Mouse (Mus musculus) intestine, embryonic 16.5 days (tissue): ENCODE measurements around the gene Fam111a. TPM values are rescaled to one million over a fixed set of nuclear protein-coding genes. Genes with fewer than 3 reads are reported as not detected.

Experiments used
- ATAC-seq: fragments of 200-750 bp; cut with Nextera tagmentation; 2 replicates; pipeline ENCODE4 v1.8.0; 2017; ENCODE audit warnings: moderate TSS enrichment, moderate library complexity
- H3K27ac ChIP-seq: fragments of 300-500 bp; sonication (generic); 2 replicates; pipeline ENCODE4 v1.5.1; 2014; ENCODE audit warnings: mild to moderate bottlenecking, low read length
- H3K27me3 ChIP-seq: fragments of 300-500 bp; sonication (generic); replicated peaks from 2 replicates; pipeline ENCODE4 v1.6.1; 2014; ENCODE audit warnings: low read length, control low read depth, mixed read lengths; ENCODE audit not compliant: control insufficient read depth, insufficient read depth
- H3K36me3 ChIP-seq: fragments of 300-500 bp; sonication (generic); 2 replicates; pipeline ENCODE4 v1.6.1; 2014; ENCODE audit warnings: low read length, control low read depth; ENCODE audit not compliant: control insufficient read depth, insufficient read depth
- H3K4me1 ChIP-seq: fragments of 300-500 bp; sonication (generic); 2 replicates; pipeline ENCODE4 v1.6.1; 2014; ENCODE audit warnings: low read length, control low read depth, mixed read lengths; ENCODE audit not compliant: control insufficient read depth, insufficient read depth
- H3K4me2 ChIP-seq: fragments of 300-500 bp; sonication (generic); 2 replicates; pipeline ENCODE4 v1.6.1; 2014; ENCODE audit warnings: low read depth, low read length, control low read depth
- H3K4me3 ChIP-seq: fragments of 300-500 bp; sonication (generic); 2 replicates; pipeline ENCODE4 v1.5.1; 2014; ENCODE audit warnings: mild to moderate bottlenecking, low read length
- H3K9ac ChIP-seq: fragments of 300-500 bp; sonication (generic); 2 replicates; pipeline ENCODE4 v1.6.1; 2014; ENCODE audit warnings: low read depth, low read length
- H3K9me3 ChIP-seq: fragments of 300-500 bp; sonication (generic); 2 replicates; pipeline ENCODE4 v1.6.1; 2016; ENCODE audit warnings: low read length, control low read depth; ENCODE audit not compliant: control insufficient read depth
- WGBS: fragments of 180-500 bp; shearing (Covaris S2); extraction: QIAGEN DNeasy Blood & Tissue Kit; methylation state at CpG from one replicate; pipeline ENCODE4 v1.1.7; 2014; 5-methylcytosine and 5-hydroxymethylcytosine counted together
- polyA plus RNA-seq: library from polyadenylated mRNA; unstranded; fragments of >200 nt; fragmentation: Nextera tagmentation; extraction: Ambion mirVana; gene quantifications from 2 replicates; pipeline ENCODE4 v1.2.1, GENCODE M21; 2015

Gene Fam111a
- polyA plus RNA-seq, 1 experiment from 2014 or later, result 16.3 TPM

DNA sequence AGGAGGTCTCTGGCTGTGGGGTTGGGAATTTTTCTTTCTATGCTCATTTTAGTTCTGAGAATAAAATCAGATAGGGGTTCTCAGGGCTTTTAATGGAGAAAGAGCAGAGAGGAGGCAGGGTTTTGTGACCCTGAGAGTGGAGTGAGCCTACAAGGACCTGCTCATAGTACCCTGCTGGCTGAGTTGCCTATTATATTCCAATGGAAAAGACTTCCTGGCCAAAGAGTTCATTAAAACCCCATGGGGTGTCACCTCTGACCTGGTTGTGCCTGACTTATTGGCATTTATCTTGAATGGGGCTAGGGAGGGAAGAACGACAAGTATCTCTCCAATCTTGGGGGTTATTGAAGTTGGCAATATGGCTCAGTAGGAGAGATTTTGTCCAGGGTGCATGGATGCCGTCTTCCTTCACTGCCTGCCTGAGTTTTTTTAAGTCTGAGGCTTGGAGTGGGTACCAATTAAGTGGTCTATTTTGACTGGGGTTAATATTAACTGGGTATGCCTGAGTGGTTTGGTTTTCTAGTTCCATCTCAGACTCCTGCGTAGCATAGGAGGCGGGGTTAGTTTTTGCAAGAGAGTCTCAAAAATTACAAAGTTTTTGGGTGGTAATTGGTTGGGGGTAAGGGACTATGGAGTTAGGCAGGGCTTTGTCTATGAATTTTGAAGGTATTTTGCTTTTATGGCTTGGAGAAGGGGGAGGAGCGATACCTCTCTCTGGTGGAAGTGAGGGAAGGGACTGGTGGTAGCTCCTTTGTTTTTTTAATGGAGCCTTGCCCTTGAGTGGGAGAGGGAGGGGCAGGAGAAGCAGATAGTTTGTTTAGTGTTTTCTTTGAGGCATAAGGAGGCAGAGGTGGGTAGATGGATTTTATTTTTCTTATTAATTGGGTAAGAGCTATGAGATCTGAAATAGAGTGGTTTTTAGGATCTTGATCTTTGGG is 4.7 kb downstream of the Fam111a start:
- Histone ChIP-seq H3K4me2 (no peak overlapping the region), H3K9me3 (no peaks in the 10 kb centered on the region), H3K27me3 (no peaks in the 10 kb centered on the region), H3K4me1 (no peaks in the 10 kb centered on the region), H3K9ac (no peak overlapping the region), H3K4me3 (no peak overlapping the region), H3K27ac (no peak overlapping the region), H3K36me3 (no peaks in the 10 kb centered on the region)
- 70% methylated on average over 5 of the region's 5 CpGs for WGBS
- ATAC-seq, result no peak

DNA sequence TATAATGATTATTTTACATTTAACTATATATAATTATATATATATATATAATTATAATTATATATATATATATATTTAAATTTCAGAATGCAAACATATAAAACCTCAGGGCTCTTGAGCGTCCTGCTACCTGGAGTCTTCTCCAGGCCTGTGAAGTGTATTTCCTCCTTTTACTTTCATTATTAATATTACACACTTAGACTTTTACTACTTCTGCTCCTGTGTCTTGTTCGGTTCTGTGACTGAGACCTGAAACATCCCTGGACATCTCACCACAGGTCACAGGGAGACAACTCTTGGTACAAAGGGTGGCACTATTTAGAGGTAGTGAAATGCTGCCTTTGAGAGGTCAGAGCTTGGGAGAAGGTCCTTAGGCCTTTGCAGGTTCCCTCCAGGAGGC is 10.8 kb downstream of the Fam111a start:
- no peaks in the 10 kb centered on the region for H3K27me3 ChIP-seq
- H3K4me3 ChIP-seq, result no peak overlapping the region
- H3K27ac ChIP-seq, result no peak overlapping the region
- no peaks in the 10 kb centered on the region for H3K36me3 ChIP-seq
- no peak overlapping the region for H3K9ac ChIP-seq
- H3K9me3 ChIP-seq, result no peaks in the 10 kb centered on the region
- no peaks in the 10 kb centered on the region for H3K4me1 ChIP-seq
- no peak for ATAC-seq
- no peak overlapping the region for H3K4me2 ChIP-seq
- WGBS, result 86% methylated on average over 2 of the region's 2 CpGs

DNA sequence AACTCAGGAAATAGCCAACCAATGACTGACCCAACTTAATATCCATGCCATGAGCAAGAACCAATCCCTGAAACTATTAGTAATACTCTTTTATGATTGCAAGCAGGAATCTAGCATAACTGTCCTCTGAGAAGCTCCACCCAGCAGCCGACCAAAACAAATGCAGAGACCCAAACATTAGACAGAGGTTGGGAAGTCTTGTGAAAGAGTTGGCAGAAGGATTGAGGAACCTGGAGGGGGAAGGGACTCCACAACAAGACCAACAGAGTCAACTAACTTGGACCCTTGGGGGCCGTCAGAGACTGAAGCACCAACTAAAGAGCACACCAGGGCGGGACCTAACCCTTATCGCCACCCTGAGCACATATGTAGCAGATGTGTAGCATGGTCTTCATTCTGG is 12.7 kb downstream of the Fam111a start:
- ATAC-seq, result no peak
- no peaks in the 10 kb centered on the region for H3K27me3 ChIP-seq
- H3K4me2 ChIP-seq, result no peak overlapping the region
- no peaks in the 10 kb centered on the region for H3K36me3 ChIP-seq
- H3K4me1 ChIP-seq, result no peaks in the 10 kb centered on the region
- no peaks in the 10 kb centered on the region for H3K9me3 ChIP-seq
- no peak overlapping the region for H3K4me3 ChIP-seq
- WGBS, result 94% methylated on average over 4 of the region's 4 CpGs
- H3K9ac ChIP-seq, result no peak overlapping the region
- no peak overlapping the region for H3K27ac ChIP-seq

- Histone ChIP-seq H3K4me2 (no peak overlapping the region), H3K4me1 (no peaks in the 10 kb centered on the region), H3K9me3 (no peaks in the 10 kb centered on the region), H3K4me3 (no peak overlapping the region), H3K9ac (no peak overlapping the region), H3K27ac (no peak overlapping the region), H3K36me3 (no peaks in the 10 kb centered on the region), H3K27me3 (no peaks in the 10 kb centered on the region)
- no peak for ATAC-seq
These were observed 18.7 kb downstream of the Fam111a start for GRCm38 (mm10) chr19:12564197-12564596.

- no peaks in the 10 kb centered on the region for H3K4me1 ChIP-seq
- no peaks in the 10 kb centered on the region for H3K9me3 ChIP-seq
- H3K27me3 ChIP-seq, result no peaks in the 10 kb centered on the region
- H3K4me2 ChIP-seq, result no peak overlapping the region
- no peak overlapping the region for H3K9ac ChIP-seq
- H3K27ac ChIP-seq, result no peak overlapping the region
- H3K4me3 ChIP-seq, result no peak overlapping the region
- 38% methylated on average over 4 of the region's 4 CpGs for WGBS
- H3K36me3 ChIP-seq, result no peaks in the 10 kb centered on the region
- ATAC-seq, result no peak
These were observed 21.5 kb downstream of the Fam111a start for GRCm38 (mm10) chr19:12567011-12567410.

GRCm38 (mm10) chr19:12570866-12571265 is 25.3 kb downstream of the Fam111a start:
- Histone ChIP-seq H3K27ac (no peak overlapping the region), H3K27me3 (no peaks in the 10 kb centered on the region), H3K9me3 (no peaks in the 10 kb centered on the region), H3K9ac (no peak overlapping the region), H3K4me3 (no peak overlapping the region), H3K36me3 (no peaks in the 10 kb centered on the region), H3K4me1 (peaks cover 10% of the 10 kb centered on the region), H3K4me2 (no peak overlapping the region)
- 61% methylated on average over 2 of the region's 2 CpGs for WGBS
- ATAC-seq, result no peak

DNA sequence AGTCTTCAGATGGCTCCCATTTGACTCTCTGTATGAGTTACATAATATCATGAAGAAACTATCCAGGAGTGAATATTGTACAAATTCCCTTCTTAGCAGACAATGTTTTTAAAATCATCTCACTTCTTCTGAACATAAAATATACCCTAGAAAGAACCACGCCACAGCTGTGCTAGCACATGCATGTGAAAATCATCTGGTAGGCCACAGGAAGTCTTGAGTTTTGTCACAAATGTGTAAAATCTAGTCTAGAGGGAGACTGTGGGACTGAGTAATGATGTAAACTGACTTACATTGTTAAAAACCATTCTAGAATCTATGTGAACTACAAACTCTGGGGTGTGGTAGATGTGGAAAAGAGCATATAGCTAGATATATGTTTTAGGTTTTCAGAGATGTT is 26.1 kb downstream of the Fam111a start:
- 92% methylated on average over 1 of the region's 1 CpGs for WGBS
- Histone ChIP-seq H3K27ac (no peak overlapping the region), H3K27me3 (no peaks in the 10 kb centered on the region), H3K9me3 (no peaks in the 10 kb centered on the region), H3K9ac (no peak overlapping the region), H3K4me3 (no peak overlapping the region), H3K4me2 (no peak overlapping the region), H3K4me1 (peaks cover 10% of the 10 kb centered on the region), H3K36me3 (no peaks in the 10 kb centered on the region)
- no peak for ATAC-seq

GRCm38 (mm10) chr19:12572614-12573265 is 27.2 kb downstream of the Fam111a start:
- Histone ChIP-seq H3K36me3 (0 out of 2 replicates have a peak, but pooled peaks cover 1% of the 10 kb centered on the region), H3K4me1 (peaks cover 10% of the 10 kb centered on the region), H3K9ac (peak overlapping the region; percentile 51; the same call in 1 of the 2 replicates), H3K27me3 (no peaks in the 10 kb centered on the region), H3K27ac (peak overlapping the region; percentile 53; the same call in 1 of the 2 replicates), H3K9me3 (no peaks in the 10 kb centered on the region), H3K4me2 (peak overlapping the region; percentile 74), H3K4me3 (peak overlapping the region; percentile 46; the same call in 1 of the 2 replicates)
- WGBS, result 78% methylated on average over 1 of the region's 1 CpGs
- ATAC-seq, result 0 out of 2 replicates have a peak, but pooled peaks have one; percentile 4

DNA sequence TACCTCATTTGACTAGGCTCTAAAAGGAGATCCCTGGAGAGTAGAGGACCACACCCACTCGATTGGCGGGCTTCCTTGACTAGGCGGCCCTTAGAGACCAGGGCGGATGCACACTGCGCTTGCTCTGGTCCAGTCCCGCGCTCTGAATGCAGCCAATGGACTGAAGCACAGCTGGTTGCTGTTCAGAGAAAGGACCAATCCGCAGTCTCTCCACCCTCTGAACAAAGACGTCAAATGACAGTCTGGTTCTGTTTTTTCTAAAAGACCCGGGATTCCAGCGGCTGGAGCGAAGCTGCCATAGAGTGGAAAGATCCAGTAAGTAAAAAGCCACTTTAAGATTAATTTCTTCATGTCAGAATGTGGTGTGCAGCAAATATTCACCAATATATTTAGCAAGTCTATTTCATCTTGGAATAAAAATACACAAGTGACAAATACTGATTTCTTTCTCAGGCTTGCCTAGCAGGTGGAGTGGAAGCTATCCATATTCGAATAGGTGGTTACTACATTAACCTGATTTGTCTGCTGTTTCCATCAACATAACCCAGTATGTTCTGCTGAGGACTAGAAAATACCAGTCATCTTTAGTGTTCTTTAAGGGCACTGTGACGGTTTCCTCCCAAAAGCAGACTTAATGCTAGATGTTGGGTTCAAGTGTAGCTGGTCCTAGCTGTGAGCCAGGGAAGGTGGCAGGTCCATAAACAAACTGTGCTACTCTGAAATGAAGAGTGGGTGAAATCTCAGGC is 27.9 kb downstream of the Fam111a start:
- H3K9ac ChIP-seq, result peak overlapping the region; percentile 69
- 7% methylated on average over 14 of the region's 14 CpGs for WGBS
- ATAC-seq, result peak; percentile 99

More for the DNA sequence above, 27.9 kb downstream of the Fam111a start:
- Histone ChIP-seq H3K36me3 (0 out of 2 replicates have a peak, but pooled peaks cover 2% of the 10 kb centered on the region), H3K27ac (peak overlapping the region; percentile 75), H3K4me2 (peak overlapping the region; percentile 74), H3K4me1 (peaks cover 10% of the 10 kb centered on the region), H3K4me3 (peak overlapping the region; percentile 46), H3K27me3 (no peaks in the 10 kb centered on the region), H3K9me3 (no peaks in the 10 kb centered on the region)
